Mouse (Mus musculus) spleen, embryonic (tissue): ENCODE data around the gene Cpsf2.

Experiments used
- CTCF ChIA-PET: fragments of 350-600 bp; sonication (Branson Sonifier 250); formaldehyde crosslinking; loops from one replicate; lab custom pipeline; 2022; lab: Charles Lee

Cpsf2 gene

GRCm38 (mm10) chr12:102055758-102056157 is 80.0 kb downstream of the Cpsf2 start:
- CTCF ChIA-PET: no interaction called here
